Mouse (Mus musculus): ENCODE measurements around the gene Arhgap21. TPM values are rescaled to one million over a fixed set of nuclear protein-coding genes. Genes with fewer than 3 reads are reported as not detected.

Arhgap21 gene
- total RNA-seq, 2 experiments from 2014 or later = 320 to 367 TPM

- peak; percentile 28 to 48 for DNase-seq (ENCODE audit: low spot score in 2 of 2)
Observed at GRCm38 (mm10) chr2:20967101-20967645, 1.5 kb downstream of the Arhgap21 start.

- no peak for DNase-seq (ENCODE audit: low spot score in 2 of 2)
Observed at GRCm38 (mm10) chr2:20966176-20967100, 2.2 kb downstream of the Arhgap21 start.

- DNase-seq (ENCODE audit: low spot score in 2 of 2) = peak; percentile 30 to 72
Observed at GRCm38 (mm10) chr2:20965361-20965760, 3.3 kb downstream of the Arhgap21 start.

- DNase-seq (ENCODE audit: low spot score in 2 of 2) = no peak
Observed at GRCm38 (mm10) chr2:20964461-20964860, 4.2 kb downstream of the Arhgap21 start.

GRCm38 (mm10) chr2:20963226-20963805 is 5.4 kb downstream of the Arhgap21 start:
- no peak for DNase-seq (ENCODE audit: low spot score in 2 of 2)

GRCm38 (mm10) chr2:20962284-20962683 is 6.4 kb downstream of the Arhgap21 start:
- peak; percentile 44 to 73 for DNase-seq (ENCODE audit: low spot score in 2 of 2)

- DNase-seq (ENCODE audit: low spot score in 2 of 2) = no peak
Observed at GRCm38 (mm10) chr2:20961825-20962224, 6.9 kb downstream of the Arhgap21 start.

GRCm38 (mm10) chr2:20961295-20961694 is 7.4 kb downstream of the Arhgap21 start:
- no peak for DNase-seq (ENCODE audit: low spot score in 2 of 2)

GRCm38 (mm10) chr2:20960668-20961035 is 8.0 kb downstream of the Arhgap21 start:
- DNase-seq (ENCODE audit: low spot score in 2 of 2) = no peak

GRCm38 (mm10) chr2:20959906-20960667 is 8.6 kb downstream of the Arhgap21 start:
- DNase-seq (ENCODE audit: low spot score in 2 of 2) = no peak

GRCm38 (mm10) chr2:20959045-20959444 is 9.6 kb downstream of the Arhgap21 start:
- no peak for DNase-seq (ENCODE audit: low spot score in 2 of 2)

- DNase-seq (ENCODE audit: low spot score in 2 of 2) = no peak
Observed at GRCm38 (mm10) chr2:20957995-20958394, 10.7 kb downstream of the Arhgap21 start.

- DNase-seq (ENCODE audit: low spot score in 2 of 2) = no peak
Observed at GRCm38 (mm10) chr2:20956716-20957115, 12.0 kb downstream of the Arhgap21 start.

- no peak for DNase-seq (ENCODE audit: low spot score in 2 of 2)
Observed at GRCm38 (mm10) chr2:20955996-20956395, 12.7 kb downstream of the Arhgap21 start.

GRCm38 (mm10) chr2:20955376-20955775 is 13.3 kb downstream of the Arhgap21 start:
- no peak for DNase-seq (ENCODE audit: low spot score in 2 of 2)

GRCm38 (mm10) chr2:20952716-20953115 is 16.0 kb downstream of the Arhgap21 start:
- DNase-seq (ENCODE audit: low spot score in 2 of 2) = no peak

GRCm38 (mm10) chr2:20949168-20949567 is 19.5 kb downstream of the Arhgap21 start:
- DNase-seq (ENCODE audit: low spot score in 2 of 2) = no peak

- DNase-seq (ENCODE audit: low spot score in 2 of 2) = no peak
Observed at GRCm38 (mm10) chr2:20947036-20947435, 21.6 kb downstream of the Arhgap21 start.

- no peak for DNase-seq (ENCODE audit: low spot score in 2 of 2)
Observed at GRCm38 (mm10) chr2:20945596-20945995, 23.1 kb downstream of the Arhgap21 start.

GRCm38 (mm10) chr2:20943730-20944454 is 24.8 kb downstream of the Arhgap21 start:
- DNase-seq (ENCODE audit: low spot score in 2 of 2) = no peak

- peak; percentile 31 to 59 for DNase-seq (ENCODE audit: low spot score in 2 of 2)
Observed at GRCm38 (mm10) chr2:20943222-20943621, 25.5 kb downstream of the Arhgap21 start.

Data from layer of hippocampus, adult 18-20 months (tissue).